Mouse (Mus musculus) layer of hippocampus, adult 9-10 months (tissue): ENCODE data around the gene Kirrel.
"Not testable (repeated sequence)": the region's sequence is repeated elsewhere in the genome, so short reads cannot be mapped to it uniquely, and the experiment has no call there.

ENCODE experiments used
- DNase-seq: peaks from one replicate; pipeline ENCODE4 v3.0.0; 2022; ENCODE audit warnings: low spot score

The Kirrel gene

DNA sequence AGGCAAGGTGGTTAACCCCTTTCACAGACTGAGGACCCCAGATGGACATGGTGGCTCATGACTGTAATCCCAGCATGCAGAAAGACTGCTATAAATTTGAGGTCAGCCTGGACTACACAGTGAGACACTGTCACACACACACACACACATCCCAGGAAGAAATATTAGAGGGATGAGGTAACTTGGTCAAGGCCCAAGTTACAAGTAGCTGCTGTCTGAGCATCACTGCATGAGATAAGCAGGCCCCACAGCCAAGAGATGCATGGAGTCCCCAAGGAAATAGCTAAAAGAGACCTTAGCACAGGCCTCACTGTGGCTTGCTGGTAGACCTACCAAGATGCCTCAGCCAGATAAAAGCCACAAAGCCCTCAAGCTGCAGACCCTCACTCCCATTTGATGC is 39.6 kb downstream of the Kirrel start:
- no peak for DNase-seq

DNA sequence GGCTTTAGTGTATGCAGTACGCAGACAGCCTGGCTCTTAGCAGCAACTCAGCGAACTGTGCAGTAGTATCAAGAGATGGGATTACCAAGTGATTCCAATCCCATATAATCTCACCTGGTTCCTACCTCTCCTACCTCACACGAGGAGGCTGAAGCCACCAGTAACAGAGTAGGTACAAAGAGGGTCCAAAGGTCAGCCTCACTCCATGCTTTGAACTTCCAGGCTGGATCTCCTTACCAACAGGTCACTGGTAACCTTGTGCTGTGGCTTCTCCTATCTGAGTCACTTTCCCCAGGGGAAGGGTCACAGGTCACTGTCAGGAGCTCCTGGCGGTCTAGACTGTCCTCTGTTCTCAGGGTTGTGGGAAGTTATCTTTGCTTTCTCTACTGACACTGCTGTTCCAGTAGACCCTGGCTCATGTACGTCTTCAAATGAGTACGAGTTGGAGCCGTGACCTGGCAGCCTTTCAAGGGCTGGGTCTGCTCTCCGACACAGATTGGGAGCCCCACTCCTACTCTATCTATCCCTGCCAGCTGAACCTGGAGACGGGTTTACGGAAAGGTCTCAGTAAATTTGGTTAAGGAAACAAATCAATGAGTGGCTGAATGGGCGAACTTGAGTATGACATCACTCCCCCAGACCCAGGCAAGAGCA is 42.7 kb downstream of the Kirrel start:
- DNase-seq: no peak

DNA sequence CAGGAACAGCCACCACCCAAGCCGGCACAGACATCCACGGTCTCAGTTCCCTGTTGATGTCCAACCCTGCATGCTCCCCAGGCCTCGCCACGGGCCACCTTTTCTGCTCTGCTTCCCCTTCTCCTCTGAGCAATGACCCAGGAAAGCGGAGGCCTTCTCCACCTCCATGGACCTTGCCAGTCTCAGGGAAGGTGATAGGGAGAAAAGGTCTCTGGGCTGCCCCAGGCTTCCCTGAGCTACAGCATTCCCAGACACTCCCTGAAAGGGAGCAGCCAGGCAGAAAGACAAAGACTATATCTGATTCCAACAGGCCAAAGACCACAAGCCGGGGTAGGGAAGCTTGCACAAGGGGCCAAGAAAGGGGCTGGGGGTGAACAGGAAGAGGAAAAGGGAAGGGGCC is 43.6 kb downstream of the Kirrel start:
- DNase-seq: no peak

DNA sequence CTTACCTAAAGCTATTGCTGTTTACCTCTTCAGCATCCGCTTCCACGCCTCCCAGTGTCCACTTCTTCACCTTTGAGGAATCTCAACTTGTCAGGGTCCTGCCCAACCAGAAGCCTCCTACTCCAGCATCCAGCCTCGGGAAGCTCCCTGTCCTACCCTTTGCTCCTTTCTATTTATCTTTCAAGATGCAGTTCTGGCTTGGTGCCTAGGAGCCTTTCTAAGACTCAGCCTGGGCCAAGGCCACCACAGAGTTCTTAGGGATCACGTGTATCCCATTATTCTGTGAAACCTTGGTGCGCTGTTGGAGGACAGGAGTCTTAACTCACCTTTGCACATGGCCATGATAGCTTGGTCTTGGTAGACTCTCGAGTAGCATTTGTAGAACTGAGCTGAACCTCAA is 50.8 kb downstream of the Kirrel start:
- DNase-seq: no peak

DNA sequence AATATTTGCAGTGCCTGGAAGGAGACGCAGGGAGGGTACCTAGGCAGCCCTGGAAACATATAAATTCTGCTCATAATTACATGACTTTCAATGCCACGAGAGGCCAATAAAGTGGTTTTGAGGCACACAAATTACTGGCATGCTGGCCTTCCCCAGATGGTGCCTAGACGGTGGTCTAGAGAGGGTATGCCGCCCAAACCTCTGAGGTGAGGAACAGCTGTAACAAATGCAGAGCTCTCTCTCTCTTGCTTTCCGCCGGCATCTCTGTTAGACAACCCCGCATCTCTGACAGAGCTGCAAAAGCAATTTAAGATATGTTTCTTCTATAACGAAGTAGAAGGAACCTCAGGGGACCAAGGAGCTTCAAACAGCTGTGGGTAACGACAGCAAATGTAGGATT is 56.3 kb downstream of the Kirrel start:
- DNase-seq: no peak

DNA sequence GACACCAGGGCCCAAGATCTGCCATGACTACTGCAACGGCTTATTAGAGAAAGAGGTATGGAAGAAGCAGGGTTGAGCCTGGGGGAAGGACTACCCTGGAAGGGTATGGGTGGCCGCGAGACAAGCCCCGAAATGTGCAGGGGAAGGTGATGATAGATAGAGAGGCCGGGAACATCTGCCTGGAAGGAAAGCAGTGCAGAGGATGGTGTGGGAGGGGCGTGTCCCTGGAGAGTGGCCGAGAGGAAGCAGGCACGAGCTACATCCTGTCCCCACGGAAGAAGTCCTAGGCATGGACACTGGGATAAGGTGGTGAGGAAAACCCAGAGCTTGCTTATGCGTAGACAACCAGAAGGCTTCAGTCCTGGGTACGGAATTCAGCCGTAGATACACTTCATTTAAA is 56.9 kb downstream of the Kirrel start:
- DNase-seq: no peak

DNA sequence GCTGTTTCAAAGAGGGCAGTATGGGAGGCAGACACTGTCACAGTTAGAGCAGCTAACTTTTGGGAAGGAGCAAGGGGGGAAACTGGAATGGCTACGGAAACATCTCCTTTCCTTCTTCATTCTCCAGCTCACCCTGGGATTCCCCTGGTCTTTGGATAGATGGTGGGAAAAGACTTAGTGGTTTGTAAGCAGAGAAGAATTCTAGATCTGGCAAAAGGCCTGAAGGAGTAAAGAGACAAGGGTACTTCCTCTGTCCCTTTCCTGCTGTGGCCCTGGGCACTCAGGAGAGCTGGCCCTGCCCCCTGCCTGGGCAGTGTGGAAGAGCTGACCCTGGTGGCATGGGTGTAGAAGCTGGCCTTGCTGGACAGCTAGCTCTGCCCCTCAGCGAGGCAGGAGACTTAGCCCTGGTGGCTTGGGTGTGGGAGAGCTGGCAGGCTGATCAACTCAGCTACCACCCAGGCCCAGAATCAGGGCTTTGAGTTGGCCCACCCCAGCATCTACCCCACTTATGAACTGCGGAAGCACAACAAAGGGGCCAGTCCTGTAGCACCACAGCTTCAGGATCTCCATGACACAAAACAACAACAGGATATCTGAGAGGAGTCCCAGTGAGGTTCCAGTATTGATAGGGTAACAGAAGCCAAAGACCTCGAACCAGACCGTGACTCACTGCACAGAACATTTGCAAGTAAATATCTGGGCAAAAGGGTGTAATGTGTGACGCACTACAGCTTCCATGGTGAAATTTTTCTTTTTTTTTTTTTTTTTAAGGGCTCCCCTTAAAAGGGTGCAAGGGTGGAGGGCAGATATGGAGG is 58.6 kb downstream of the Kirrel start:
- DNase-seq: no peak

DNA sequence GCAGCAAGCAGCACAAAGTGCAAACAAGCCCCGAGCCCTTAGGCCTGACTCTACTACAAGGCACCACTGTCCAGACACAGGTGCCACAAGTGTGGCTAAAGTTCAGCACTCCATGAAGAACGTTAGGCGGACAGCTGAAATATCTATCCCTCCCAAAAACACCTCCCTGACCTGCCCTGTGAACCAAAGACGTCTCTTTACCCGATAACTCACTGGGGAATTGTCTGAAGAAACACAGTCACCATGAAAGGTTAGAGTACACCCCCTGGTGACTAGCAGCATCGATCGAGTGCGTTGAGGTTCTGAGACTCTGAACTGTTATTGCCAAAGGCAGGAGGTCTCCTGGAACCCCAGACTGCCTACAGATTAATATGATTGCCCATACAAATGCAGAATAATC is 59.3 kb downstream of the Kirrel start:
- DNase-seq: no peak

DNA sequence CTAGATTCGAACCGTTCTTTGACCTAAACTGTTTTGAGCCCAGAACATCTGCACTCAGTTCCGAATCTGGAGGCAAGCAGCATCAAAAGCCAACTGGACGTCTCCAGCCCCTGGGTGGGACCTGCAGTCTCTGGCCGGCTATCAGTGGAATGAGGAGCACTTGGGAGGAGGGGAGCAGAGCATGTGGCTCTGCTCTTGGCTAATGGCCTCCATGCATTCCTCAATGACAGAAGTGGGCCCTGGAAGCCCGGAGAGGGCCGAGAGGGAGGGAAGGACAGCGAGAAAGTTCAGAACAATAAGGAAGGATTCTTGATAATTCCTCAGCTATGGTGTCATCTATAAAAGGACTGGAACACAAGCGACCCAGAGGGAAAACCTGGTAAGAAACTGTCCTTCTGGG is 59.7 kb downstream of the Kirrel start:
- no peak for DNase-seq

DNA sequence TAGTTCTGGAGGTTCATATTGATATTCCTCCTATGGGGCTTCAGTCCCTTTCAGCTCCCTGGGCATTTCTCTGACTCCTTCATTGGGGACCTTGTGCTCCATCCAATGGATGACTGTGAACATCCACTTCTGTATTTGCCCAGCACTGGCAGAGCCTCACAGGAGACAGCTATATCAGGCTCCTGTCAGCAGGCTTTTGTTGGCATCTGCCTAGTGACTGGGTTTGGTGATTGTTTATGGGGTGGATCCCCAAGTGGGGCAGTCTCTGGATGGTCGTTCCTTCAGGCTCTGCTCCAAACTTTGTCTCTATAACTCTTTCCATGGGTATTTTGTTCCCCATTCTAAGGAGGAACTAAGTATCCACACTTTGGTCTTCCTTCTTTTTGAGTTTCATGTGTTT is 60.7 kb downstream of the Kirrel start:
- not testable (repeated sequence) for DNase-seq

DNA sequence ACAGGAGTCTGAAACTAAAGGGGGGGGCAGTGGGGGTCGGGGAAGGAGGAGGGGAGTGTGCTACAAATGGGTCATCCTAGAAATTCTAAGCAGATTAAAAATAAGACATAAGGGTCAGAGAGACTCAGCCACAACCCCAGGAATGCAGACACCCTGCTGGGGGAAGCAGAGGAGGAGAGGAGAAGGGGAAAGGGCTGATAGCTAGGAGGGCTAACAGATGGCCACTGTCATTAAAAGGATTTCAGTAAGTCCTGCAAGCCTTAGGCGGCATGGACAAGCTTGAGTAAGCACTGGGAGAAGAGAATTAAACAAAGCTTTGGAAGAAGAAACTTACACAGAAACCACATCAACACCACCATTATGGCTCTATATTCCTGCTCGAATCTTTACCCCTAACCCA is 62.3 kb downstream of the Kirrel start:
- DNase-seq: no peak

DNA sequence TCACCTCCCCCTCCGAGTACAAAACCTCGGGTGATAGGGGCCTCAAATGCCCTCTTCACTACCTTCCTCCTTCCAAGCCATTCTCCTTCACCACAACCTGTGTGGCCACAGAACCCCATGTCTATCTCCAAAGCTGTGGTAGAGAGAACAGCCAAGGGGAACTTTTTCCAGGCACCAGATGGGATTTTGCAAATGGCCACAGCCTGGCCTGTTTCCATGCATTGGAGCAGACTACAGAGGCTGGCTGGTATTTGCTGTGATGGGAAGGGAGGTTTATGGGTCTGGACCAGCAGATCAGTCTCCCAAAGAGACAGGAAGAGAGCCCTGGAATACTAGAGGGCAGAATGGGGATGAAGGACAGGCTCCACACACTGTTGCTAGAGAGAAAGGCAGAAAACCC is 69.7 kb downstream of the Kirrel start:
- DNase-seq: no peak

DNA sequence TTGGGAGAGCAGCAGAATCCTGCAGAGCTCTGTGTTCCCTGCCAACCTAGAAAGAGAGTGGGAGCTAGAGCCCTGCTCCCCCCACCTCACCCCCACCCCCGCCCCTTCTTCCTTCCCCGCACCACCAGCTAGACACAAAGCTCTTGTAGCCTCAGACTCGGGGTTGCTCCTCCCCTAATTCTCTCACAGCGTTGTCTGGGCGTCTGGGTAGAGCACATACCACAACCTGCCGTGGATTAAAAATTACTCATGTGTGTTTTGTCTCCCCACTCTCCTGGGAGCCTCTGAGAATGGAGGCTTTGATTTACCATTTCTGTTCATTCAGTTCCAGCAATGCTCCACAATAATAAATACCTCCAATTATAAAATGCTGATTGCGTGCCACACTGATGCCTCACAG is 72.2 kb downstream of the Kirrel start:
- no peak for DNase-seq

DNA sequence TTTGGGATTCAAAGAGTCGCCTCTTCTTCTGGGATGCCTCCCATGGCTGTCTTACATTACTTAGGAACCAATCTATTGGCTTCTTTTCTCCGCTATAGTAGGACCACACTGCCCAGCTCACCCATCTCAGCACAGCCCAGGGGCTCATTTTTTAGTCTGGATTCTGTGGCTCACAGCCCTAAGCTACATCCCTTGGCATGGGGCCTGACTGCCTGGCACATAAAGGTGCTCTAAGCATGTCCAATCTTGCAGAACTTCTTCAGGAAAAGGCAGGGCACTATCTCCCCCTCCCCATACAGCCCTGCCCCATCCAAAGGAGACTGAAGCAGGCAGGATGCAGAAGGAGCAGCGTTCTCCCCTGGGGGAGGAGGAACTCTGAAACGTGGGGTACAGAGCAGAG is 73.6 kb downstream of the Kirrel start:
- DNase-seq: no peak

DNA sequence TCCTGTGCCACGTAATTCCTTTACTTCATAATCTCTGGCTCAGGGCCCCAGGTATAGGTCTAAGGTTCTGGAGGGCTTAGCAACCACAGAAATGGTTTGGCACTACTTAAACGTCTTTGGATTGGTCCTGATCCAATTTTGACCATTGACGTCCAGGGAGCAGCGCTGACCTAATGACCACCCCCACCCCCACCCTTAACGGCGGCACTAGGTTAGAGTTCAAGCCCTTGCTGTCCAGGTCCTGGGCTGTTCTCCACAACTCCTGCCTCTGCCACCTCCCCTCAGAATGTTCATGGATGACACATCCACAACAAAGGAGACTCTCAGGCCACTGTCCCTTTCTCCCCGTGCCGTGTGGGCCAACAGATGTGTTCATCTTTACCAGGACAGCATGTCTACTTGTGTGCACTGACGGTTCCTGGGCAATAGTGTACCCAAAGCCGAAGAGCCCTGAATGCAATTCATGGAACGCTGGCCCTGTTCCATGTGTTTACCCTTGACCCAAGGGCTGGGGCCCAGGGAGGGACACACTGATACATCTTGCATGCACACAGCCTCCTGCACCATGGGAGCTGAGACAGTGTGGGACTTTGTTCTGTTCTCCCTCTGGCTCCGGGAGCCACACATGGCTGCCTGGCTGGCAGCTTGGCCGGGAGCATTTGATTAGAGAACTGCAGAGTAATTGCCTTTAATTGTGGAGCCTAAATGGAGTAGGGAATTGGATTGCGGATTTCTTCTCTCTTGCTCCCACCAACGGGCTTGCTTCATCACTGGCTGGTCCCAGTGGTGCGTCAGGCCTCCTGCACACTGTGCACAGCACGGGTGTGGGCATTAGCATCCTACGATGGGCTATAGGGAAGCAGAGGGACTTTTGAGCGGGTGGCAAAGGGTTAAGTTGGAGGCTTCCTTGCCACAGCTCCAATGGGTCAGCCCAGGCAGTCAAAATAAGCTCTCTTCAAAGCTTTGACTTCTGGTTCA is 76.3 kb downstream of the Kirrel start:
- peak; percentile 17 for DNase-seq

DNA sequence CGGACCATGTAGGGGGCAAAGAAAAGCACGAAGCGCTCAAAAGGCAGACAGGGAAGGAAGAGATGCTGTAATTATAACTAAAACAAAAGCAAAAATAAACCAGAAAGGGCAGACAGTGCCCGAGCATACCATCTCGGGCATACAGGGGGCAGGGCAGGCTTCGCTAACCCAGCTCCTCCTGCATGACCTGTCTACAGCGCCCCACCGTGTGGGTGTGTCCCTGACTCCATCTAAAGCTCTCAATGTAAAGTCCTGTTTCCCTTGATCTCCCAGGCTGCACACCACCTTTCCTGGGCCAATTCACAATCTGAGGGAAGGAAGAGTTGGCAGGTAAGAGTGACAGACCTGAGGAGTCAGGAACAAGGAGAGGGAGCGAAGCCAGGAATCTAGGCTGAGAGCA is 77.3 kb downstream of the Kirrel start:
- DNase-seq: no peak

DNA sequence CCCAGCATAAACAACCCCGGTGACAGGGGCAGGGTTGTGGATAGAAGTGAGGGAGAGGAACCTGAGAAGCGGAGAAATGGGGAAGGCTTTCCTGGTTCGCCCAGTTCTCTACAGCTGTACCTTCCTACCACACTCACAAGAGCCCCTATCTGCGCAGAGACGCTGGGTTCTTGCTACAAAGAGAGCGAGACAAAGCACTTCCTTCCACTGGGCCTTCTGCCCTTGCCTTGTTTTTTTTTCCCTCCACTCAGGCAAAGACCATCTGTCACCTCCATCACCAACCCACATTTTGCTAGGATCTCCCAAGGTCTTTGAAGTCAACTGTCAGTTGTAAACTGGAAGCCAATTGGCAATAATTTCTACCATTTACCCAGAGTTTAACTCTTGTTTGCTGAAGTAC is 80.8 kb downstream of the Kirrel start:
- no peak for DNase-seq

DNA sequence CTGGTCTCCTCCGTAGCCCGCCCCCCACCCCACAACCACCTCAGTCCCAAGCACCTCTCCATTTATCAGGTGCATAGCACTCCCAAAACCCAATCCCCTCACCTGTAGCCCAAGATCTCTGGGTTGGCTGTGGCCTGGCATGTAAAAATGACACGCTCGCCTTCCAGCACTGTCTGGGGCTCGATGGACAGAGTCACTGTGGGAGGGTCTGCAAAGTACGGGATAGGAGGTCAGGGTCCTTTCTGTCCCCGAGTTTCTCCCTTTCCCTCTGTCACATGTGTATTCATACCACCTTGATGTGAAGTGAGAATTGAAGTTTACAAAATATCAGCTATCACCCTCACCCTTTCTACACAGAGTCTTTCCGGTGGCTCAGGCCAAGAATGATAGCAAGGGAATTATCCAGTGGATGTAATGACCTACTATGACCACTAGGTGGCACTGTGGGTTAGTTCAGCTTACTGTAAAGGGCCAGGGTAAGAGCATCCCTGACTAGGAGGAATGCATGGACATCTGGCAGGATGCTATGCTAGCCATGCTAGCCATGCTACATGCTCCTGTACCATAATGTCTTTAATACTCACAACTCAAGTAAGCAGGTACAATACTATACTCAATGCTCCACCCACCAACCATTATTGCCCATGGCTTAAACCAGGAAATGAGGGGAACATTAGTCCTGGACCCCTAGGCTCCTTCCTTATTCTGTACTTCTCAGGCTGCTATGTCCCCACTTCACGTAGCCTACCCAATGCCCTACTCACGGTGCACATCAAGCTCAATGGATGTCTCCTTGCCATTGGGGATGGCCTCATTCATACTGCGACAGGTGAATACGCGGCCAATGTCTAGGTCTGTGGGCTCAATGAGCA is 84.6 kb downstream of the Kirrel start:
- DNase-seq: peak; percentile 59

DNA sequence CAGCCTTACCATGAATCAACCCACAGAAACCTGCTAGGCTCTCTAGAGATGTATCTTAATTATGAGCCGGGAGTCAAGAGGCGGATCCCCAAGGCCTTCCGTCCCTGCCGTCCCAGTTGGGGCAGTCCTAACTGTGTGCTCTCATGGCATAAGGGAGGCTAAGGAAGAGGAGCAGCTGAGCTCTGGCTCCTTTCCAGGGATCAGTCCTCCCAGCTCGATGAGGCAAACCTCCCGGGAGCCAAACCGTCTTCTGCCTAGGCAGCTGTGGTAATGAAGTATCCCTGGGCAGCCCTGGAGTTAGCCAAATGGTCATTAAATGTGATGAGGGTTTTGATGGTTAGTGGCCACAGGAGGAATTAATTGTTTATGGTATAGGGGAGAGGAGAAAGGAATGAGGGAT is 87.4 kb downstream of the Kirrel start:
- DNase-seq: no peak

DNA sequence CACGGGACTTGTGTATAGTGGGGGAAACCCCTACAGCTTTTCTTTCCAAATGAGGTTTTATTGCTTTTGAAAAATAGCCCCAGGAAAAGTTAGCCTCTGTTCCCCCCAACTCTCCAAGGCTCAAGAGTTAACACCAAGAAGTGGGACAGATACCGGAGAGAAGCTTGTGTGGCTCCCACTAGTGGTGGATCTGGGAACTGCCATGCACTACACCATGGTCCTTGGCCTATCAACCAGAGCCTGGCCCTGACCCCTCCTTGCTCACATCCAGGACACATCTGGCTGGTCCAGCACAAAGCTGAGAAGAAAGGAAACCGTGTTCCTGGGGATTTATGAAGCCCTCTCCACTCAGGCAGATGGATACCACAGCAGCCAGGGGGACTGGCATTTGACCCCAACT is 92.3 kb downstream of the Kirrel start:
- no peak for DNase-seq

DNA sequence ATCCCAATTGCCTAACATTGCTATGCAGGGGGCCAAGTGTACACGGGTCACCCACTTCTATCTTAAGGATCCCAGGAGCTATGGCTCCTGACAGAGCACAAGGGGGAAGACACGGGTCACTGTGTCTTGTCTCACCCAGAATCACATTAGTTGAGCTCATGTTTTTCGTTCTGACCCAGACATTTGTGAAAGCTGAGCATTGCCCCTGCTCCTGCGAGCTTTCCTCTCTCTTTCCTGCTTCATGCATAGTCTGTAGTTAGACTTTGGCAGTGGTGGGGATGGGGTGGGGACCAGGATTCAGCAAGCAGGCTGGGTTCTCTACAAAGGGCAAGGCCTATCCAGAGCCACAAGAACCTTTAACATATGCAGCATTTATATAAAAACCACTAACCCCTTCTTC is 94.8 kb downstream of the Kirrel start:
- no peak for DNase-seq

DNA sequence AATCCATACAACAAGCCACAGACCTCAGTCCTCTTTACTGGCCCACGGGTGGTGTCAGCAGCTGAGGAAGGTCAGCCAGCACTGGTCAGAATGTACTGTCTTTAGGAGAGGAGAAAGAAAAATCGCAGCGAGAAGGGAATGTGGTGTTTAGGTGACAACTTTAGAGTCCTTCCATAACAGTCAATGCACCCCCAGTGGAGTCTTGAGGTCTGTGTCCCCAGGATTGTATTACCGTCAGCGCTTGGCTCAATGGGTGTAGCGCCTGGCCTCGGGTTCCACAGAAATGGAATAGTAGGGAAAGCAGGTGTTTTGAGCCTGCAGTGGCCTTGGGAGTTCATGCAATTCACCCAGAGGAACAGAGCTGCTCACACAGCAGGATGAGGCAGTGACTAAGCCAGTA is 95.2 kb downstream of the Kirrel start:
- DNase-seq: no peak
